Mouse (Mus musculus): ENCODE measurements around the gene Cxcl12. TPM values are rescaled to one million over a fixed set of nuclear protein-coding genes. Genes with fewer than 3 reads are reported as not detected.

Gene Cxcl12
- total RNA-seq, 2 experiments from 2014 or later = 43.4 to 45.8 TPM

DNA sequence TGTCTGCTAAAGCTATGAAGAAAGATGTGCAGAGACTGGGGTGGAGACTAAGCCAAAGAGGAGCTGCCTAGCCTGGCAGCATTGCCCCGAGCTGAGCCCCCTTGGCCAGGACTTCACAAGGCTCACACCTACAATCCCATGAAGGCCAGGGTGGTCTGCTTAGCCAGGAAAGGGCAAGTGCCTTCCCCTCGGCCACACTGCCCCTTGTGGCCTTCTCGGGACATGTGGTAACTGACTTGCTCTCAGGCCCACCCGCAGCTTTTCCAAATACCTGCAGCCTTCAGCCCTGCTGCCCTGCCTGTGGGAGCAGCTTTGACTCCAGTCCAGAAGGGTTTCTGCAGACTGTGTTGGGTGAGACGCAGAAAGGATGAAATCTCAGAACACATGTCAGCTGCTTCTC lies 8.1 kb downstream of the Cxcl12 start:
- no peak for DNase-seq (ENCODE audit: extremely low spot score in 1 of 2, low spot score in 2 of 2)
- no peak overlapping the region for H3K27ac ChIP-seq
- H3K4me3 ChIP-seq = no peak overlapping the region
- no peak for TF ChIP-seq CTCF (IDR thresholded peaks at IDR 0.05)
- intact Hi-C loops (cut with DNase I) = loop anchor here (10.0 kb wide), 1 partner anchor 248 kb away; no protein-coding TSS in a partner anchor

DNA sequence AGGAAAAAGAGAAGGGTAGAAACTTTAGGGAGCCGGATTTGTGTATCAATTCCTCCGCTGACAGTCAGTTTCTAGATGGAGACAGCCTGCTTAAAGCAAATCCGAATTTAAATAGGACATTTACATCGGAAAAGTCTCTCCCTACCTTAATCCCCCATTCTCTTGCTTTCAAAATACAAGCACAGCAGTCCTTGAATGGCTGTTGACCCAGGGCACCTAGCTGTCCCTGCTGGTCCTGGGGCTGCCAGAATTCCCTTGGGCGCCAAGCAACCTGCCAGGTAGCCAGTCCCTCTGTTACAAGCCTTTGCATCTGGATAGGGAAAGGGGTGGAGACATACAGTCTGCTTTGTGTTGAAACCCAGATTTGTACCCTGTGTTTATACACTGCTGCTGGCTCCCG lies 12.0 kb downstream of the Cxcl12 start:
- intact Hi-C loops (cut with DNase I) = no loop called here
- no peak for TF ChIP-seq CTCF (IDR thresholded peaks at IDR 0.05)
- no peak for DNase-seq (ENCODE audit: extremely low spot score in 1 of 2, low spot score in 2 of 2)
- Histone ChIP-seq H3K4me3 (no peak overlapping the region), H3K27ac (no peak overlapping the region)

DNA sequence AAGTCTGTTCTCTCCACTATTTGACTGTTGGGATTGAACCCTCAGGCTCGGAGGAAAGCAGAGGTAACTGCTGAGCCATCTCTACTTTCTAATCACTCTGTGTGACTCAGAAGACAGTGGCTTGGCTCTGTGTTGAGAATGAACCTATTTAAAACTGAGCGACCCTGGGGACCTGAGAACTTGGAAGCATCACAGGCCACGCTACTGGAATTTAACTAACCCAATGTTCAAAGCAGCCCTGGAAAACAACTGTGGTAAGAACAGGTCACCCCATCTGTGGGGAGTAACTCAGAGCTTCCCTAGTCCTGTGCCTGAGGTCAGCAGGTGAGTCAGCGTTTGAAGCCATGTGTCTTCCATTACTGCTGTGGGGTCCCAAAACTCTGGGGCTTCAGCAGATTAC lies 17.0 kb downstream of the Cxcl12 start:
- no peak for DNase-seq (ENCODE audit: extremely low spot score in 1 of 2, low spot score in 2 of 2)
- Histone ChIP-seq H3K4me3 (no peak overlapping the region), H3K27ac (no peak overlapping the region)
- intact Hi-C loops (cut with DNase I) = no loop called here
- no peak for TF ChIP-seq CTCF (IDR thresholded peaks at IDR 0.05)

DNA sequence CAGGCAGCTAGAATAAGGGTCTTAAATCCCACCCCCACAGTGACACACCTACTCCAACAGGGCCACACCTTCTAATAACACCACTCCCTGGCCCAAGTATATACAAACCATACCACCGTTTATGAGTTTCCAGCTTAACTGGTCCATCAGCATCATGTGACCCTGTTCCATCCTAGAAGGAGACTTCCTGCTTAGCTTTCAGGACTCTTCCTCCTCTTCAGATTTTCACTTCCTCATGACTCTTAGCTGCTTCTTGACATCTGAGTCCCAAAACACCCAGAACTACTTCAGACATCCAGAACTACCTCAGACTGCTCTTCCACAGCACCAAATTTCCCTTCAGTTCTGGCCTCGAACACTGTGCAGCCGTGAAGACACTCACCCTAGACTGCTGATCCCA lies 22.1 kb downstream of the Cxcl12 start:
- no peak overlapping the region for H3K27ac ChIP-seq
- intact Hi-C loops (cut with DNase I) = no loop called here
- DNase-seq (ENCODE audit: extremely low spot score in 1 of 2, low spot score in 2 of 2) = no peak
- TF ChIP-seq CTCF (IDR thresholded peaks at IDR 0.05) = no peak
- H3K4me3 ChIP-seq = no peak overlapping the region

DNA sequence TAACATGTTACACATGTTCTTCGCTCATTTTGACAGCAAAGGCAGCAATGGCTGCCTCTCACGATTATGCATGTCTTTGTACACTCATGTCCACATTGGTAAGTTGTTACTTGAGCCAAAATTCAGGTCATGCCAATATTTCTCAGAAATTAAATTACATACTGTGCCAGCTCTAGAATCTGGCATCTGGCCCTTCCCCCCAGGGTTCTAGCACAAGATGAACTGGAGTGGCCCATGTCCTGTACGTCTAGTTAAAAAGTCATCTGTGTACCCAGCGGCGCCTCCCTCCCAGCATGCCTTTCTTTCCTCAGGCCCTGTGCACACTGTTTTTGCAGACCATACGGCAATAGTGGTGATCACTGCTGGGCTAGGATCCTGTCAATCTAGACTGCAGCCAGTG lies 23.4 kb downstream of the Cxcl12 start:
- intact Hi-C loops (cut with DNase I) = no loop called here
- no peak for DNase-seq (ENCODE audit: extremely low spot score in 1 of 2, low spot score in 2 of 2)
- Histone ChIP-seq H3K27ac (no peak overlapping the region), H3K4me3 (no peak overlapping the region)
- no peak for TF ChIP-seq CTCF (IDR thresholded peaks at IDR 0.05)

DNA sequence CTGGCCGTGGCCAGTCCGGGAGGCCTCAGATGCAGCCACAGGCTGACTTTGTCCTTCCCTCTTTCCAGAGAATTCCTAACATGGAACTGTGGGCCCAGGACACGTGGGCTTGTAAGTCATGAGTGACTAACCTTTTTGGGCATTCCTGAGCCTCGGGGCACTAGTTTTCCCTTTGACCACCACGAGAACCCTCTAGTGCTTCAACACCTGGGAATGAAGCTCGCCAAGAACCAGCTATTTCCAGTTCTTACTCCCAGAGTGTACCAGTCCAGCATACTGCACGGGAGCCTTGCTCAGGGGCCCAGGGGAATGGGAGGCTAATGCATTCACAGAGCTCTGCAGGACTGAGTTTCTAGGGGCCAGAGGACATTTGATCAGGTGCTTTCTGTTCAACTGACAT lies 24.3 kb downstream of the Cxcl12 start:
- Histone ChIP-seq H3K27ac (no peak overlapping the region), H3K4me3 (no peak overlapping the region)
- TF ChIP-seq CTCF (IDR thresholded peaks at IDR 0.05) = no peak
- intact Hi-C loops (cut with DNase I) = no loop called here
- no peak for DNase-seq (ENCODE audit: extremely low spot score in 1 of 2, low spot score in 2 of 2)

DNA sequence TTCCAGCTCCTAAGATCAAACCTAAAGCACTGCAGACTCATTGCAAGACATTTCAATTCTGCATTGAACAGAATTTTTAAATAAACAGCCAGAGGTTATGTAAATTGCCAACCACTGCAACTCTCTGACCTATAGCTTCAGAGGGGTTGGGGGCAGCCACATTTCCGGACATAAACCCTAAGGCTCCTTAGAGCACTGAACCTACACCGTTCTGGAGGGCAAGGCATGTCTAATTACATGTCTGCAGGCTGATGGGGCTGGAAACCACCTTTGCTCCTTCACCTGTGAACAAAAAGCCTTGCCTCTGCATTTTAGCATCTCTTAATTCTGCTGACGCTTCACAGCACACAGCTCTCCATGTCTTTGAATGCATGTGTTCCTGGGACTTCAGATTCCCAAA lies 26.9 kb downstream of the Cxcl12 start:
- intact Hi-C loops (cut with DNase I) = no loop called here
- Histone ChIP-seq H3K4me3 (no peak overlapping the region), H3K27ac (no peak overlapping the region)
- TF ChIP-seq CTCF (IDR thresholded peaks at IDR 0.05) = no peak
- no peak for DNase-seq (ENCODE audit: extremely low spot score in 1 of 2, low spot score in 2 of 2)

DNA sequence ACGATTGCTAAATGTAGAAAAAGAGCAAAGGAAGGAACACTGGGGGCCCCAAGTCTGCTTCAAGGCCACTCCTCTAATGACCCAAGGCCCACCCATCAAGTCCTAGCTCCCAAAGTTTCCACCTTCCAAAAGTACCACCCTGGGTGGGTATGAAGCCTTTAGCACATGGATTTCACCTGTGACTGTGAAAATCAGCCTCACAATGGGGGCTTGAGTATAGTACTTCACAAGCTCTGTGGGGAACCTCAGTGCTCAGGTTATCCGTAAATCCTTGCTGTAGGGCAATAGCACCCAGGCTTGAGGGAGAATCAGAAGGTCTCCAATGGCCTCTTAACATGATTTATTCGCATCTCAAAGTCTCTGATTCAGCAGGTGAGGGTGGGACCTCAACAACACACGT lies 30.5 kb downstream of the Cxcl12 start:
- no peak for DNase-seq (ENCODE audit: extremely low spot score in 1 of 2, low spot score in 2 of 2)
- no peak for TF ChIP-seq CTCF (IDR thresholded peaks at IDR 0.05)
- intact Hi-C loops (cut with DNase I) = no loop called here

DNA sequence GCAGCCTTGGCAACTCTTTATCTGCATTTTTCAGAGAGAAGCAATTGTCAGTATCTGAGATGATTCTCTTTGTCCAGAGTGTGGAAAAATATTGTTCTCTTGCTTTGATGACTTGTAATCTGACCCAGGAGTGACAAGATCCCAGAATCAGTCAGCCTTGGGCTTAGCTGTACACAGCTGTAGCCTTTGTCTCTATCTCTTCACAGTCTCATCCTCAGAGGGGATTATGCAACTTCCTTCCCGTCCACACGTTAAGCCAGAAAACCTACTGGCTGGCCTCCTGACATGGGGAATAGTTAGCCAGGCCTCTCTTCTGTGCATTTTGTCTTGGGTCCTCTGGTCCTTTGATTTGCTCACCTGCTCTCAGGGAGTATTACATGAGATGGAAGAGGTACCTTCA lies 31.4 kb downstream of the Cxcl12 start:
- TF ChIP-seq CTCF (IDR thresholded peaks at IDR 0.05) = no peak
- no peak overlapping the region for H3K27ac ChIP-seq
- no peak for DNase-seq (ENCODE audit: extremely low spot score in 1 of 2, low spot score in 2 of 2)
- no peak overlapping the region for H3K4me3 ChIP-seq
- intact Hi-C loops (cut with DNase I) = no loop called here

More for the DNA sequence above, 30.5 kb downstream of the Cxcl12 start:
- Histone ChIP-seq H3K4me3 (no peak overlapping the region), H3K27ac (no peak overlapping the region)

DNA sequence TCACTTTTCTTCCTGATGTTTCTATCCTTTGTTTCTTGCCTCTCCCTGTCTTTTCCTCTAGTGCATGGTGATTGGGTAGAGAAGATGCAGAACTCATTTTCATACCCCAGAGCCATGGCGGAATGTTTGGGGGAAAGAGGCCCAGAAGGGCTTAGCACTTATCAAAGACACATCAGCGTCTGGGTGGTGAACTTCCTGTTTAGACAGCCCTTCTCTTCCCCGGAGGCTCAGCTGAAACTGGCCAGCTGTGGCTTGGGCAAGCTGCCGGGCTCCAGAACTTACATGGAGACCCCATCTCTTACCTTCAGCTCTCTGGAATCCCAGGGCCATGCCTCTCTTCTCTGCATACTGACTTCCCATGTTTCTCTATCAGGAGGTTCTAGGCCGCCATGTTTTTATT lies 32.6 kb downstream of the Cxcl12 start:
- H3K4me3 ChIP-seq = no peak overlapping the region
- TF ChIP-seq CTCF (IDR thresholded peaks at IDR 0.05) = no peak
- DNase-seq (ENCODE audit: extremely low spot score in 1 of 2, low spot score in 2 of 2) = no peak
- no peak overlapping the region for H3K27ac ChIP-seq
- intact Hi-C loops (cut with DNase I) = no loop called here

DNA sequence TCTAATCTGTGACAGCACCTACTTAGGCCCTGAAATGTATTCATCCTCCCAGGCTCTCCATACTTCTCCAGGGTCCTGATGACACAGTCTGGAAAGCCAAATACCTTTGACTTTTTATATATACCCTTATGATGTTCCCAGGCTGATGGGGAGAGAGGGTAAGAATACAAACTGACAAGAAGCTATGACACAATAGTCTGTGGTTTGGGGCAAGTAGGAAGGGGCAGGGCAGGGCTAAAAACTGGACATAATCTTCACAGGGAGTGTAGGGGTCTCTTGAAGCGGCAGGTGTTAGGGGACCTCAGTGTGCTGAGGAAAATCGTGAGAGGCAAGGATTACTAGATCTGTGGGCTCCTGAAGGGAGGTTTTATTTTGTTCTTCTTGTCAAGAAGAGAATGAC lies 33.1 kb downstream of the Cxcl12 start:
- DNase-seq (ENCODE audit: extremely low spot score in 1 of 2, low spot score in 2 of 2) = no peak
- intact Hi-C loops (cut with DNase I) = no loop called here
- H3K4me3 ChIP-seq = no peak overlapping the region
- no peak overlapping the region for H3K27ac ChIP-seq
- TF ChIP-seq CTCF (IDR thresholded peaks at IDR 0.05) = no peak

DNA sequence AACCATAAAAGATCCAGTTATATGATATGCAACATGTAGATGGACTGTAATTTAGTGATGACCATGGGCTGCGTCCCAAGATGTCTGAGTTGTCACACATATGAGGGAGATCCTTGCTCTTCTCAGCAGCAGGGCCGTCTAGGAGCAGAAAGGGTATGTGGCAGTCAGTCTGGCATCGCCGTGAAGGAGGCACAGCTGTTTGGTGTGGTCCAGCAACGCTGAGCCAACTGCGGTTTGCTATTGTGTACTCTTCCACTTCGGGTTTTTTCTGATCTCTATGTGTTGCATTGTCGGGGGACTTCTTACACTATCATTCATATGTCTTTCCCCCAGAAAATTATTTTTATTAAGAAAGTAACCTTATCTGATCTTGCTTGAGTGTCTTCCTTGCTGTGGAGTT lies 33.5 kb downstream of the Cxcl12 start:
- H3K4me3 ChIP-seq = no peak overlapping the region
- intact Hi-C loops (cut with DNase I) = no loop called here
- no peak overlapping the region for H3K27ac ChIP-seq
- no peak for DNase-seq (ENCODE audit: extremely low spot score in 1 of 2, low spot score in 2 of 2)
- TF ChIP-seq CTCF (IDR thresholded peaks at IDR 0.05) = no peak

DNA sequence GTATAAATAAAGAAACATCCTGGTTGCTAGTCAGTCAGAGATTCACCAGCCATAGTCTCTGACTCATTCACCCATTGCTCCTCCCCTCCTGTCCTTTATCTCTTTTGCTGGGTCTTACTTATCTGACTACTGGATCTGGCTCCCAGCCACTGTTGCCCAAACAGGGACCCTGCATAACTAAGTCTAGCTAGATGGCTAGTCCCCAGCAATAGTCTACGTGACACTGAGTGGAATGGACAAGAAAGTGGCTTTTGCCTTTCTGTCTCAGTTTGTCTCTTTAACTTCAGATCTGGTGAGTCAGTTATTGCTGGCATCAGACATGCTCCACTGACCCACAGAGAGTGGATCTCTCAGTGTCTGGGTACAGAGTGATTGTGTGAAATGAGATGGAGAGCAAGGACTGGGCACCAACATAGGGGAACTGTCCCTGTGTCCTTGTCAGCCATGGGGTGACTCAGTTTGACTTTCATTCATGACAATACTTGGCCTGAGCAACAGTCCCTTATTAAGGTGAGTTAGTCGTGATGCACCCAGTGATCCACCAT lies 34.6 kb downstream of the Cxcl12 start:
- DNase-seq (ENCODE audit: extremely low spot score in 1 of 2, low spot score in 2 of 2) = no peak
- intact Hi-C loops (cut with DNase I) = no loop called here
- no peak for TF ChIP-seq CTCF (IDR thresholded peaks at IDR 0.05)
- Histone ChIP-seq H3K4me3 (no peak overlapping the region), H3K27ac (no peak overlapping the region)

DNA sequence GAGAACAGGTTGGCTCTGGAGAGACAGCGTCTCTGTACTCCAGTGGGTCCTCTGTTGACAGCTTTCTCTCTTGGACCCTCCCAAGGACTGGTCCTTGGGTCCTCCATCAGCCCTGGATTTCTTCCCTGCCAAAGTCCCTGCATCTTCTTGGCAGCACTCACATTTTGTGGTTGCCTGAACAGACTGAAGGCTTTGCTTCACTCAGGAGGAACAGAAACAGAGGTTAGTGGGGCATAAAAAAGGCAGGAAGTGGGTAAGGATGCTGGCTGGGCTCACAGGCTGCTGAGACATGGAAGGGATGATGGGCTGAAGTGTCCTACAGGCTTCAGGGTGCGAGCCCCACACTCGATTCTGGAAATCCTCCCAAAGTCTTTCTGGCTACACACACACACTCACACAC lies 35.8 kb downstream of the Cxcl12 start:
- no peak overlapping the region for H3K4me3 ChIP-seq
- TF ChIP-seq CTCF (IDR thresholded peaks at IDR 0.05) = no peak
- no peak overlapping the region for H3K27ac ChIP-seq
- DNase-seq (ENCODE audit: extremely low spot score in 1 of 2, low spot score in 2 of 2) = no peak
- intact Hi-C loops (cut with DNase I) = no loop called here
